Mouse (Mus musculus) heart, adult 2 months (tissue): ENCODE results near the gene Pgc.

ENCODE experiments used
- CTCF ChIP-seq: fragments of 200-600 bp; IDR thresholded peaks from 2 replicates; pipeline ENCODE4 v1.8.1; 2022; ENCODE audit warnings: antibody characterized with exemption, mild to moderate bottlenecking, moderate library complexity
- POLR2A ChIP-seq: fragments of 200-500 bp; IDR thresholded peaks from 2 replicates; pipeline ENCODE4 v1.6.1; 2011; ENCODE audit warnings: mild to moderate bottlenecking, low read depth, low read length, control low read depth; ENCODE audit not compliant: insufficient read depth

DNA sequence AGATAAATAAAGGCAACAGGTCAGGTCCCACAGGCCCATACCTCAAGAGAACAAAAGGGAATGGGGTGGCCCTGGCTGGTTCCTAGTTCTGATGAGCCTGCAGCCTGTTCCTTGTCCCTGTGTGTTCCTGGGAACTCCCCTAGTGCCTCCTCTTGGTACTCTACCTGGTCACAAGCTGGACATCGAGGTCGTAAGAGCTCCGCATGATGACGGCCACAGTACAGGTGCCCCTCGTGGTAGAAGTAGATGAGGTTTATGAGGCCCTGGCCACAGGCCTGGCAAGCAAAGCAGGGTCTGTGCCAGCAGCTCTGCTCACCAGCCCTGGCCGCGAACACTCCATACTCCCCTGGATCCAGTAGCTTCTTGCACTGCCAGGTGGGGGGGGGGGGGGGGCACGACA lies 36.7 kb upstream of the Pgc start:
- TF ChIP-seq POLR2A = no peak
- no peak for TF ChIP-seq CTCF
